Mouse (Mus musculus) MEL (cell line): ENCODE data around the gene B230307C23Rik.

Experiments
- CTCF ChIP-seq, 3 experiments: IDR thresholded peaks in 2 of 3; conservative IDR thresholded peaks in 1 of 3; 2 replicates each; pipeline ENCODE4 v1.5.1; 2011 to 2012; ENCODE audit warnings: low read length in 3 of 3, low read depth in 2 of 3, mild to moderate bottlenecking in 2 of 3, improper control_type of control experiment in 1 of 3, inconsistent platforms in 1 of 3, mixed read lengths in 1 of 3, moderate library complexity in 1 of 3; ENCODE audit not compliant: control insufficient read depth in 1 of 3, insufficient read depth in 1 of 3, poor library complexity in 1 of 3, severe bottlenecking in 1 of 3
- KAT2A ChIP-seq: conservative IDR thresholded peaks from 2 replicates; pipeline ENCODE4 v1.6.1; 2012; ENCODE audit warnings: low read depth, low read length, improper control_type of control experiment, inconsistent platforms
- MAFK ChIP-seq: IDR thresholded peaks from 2 replicates; pipeline ENCODE4 v1.6.1; 2011; ENCODE audit warnings: low read depth, mild to moderate bottlenecking, low read length, improper control_type of control experiment, borderline replicate concordance
- POLR2A ChIP-seq, 2 experiments: IDR thresholded peaks; 2 replicates each; pipeline ENCODE4 v1.6.1; 2011 to 2012; ENCODE audit warnings: low read length in 2 of 2, mild to moderate bottlenecking in 2 of 2, control low read depth in 1 of 2, improper control_type of control experiment in 1 of 2, low read depth in 1 of 2, moderate library complexity in 1 of 2; ENCODE audit not compliant: control insufficient read depth in 1 of 2, insufficient read depth in 1 of 2, poor library complexity in 1 of 2
- ZC3H11A ChIP-seq: IDR thresholded peaks from 2 replicates; pipeline ENCODE4 v1.6.1; 2012; ENCODE audit warnings: low read depth, mild to moderate bottlenecking, inconsistent platforms, low read length, improper control_type of control experiment

GRCm38 (mm10) chr16:98022657-98023345 lies 25.7 kb downstream of the B230307C23Rik start:
- TF ChIP-seq CTCF (IDR thresholded peaks at IDR 0.05 in 2 of 3, conservative IDR thresholded peaks at IDR 0.05 in 1 of 3; ENCODE audit: control insufficient read depth in 1 of 3, insufficient read depth in 1 of 3, low read depth in 2 of 3, low read length in 3 of 3, poor library complexity in 1 of 3, severe bottlenecking in 1 of 3): peak in 2 of 3 experiments; percentile 16 to 42; a peak in 3 of 6 replicates
- no peak for TF ChIP-seq ZC3H11A
- TF ChIP-seq POLR2A (IDR thresholded peaks at IDR 0.05; ENCODE audit: control insufficient read depth in 1 of 2, insufficient read depth in 1 of 2, low read depth in 1 of 2, low read length in 2 of 2, poor library complexity in 1 of 2): no peak
- TF ChIP-seq MAFK: no peak
- TF ChIP-seq KAT2A: no peak
